Mouse (Mus musculus) adrenal gland, adult 8-10 months (tissue): Measurements from ENCODE around the gene Smim27. TPM values are rescaled to one million over a fixed set of nuclear protein-coding genes. Genes with fewer than 3 reads are reported as not detected.

Source experiments
- DNase-seq: peaks from one replicate; pipeline ENCODE4 v3.0.0; 2022
- total RNA-seq, 4 experiments: library from RNA; stranded (reverse); gene quantifications; 2 replicates each; pipeline ENCODE4 v1.2.4; 2022

The Smim27 gene
- 10 to 100 TPM; 39.1 to 77.7 (median 55.6) TPM for total RNA-seq

- peak; percentile 96 for DNase-seq
Observed at GRCm38 (mm10) chr4:40269430-40270032, at the start of gene Smim27, which contains the start of gene Topors. TSS of gene Smim27 (plus strand) at chr4:40269579. TSS of gene Topors (minus strand) at chr4:40269850.

- DNase-seq = no peak
Observed at GRCm38 (mm10) chr4:40220437-40220836, 48.9 kb upstream of the Smim27 start.

GRCm38 (mm10) chr4:40221004-40221760 is 48.2 kb upstream of the Smim27 start:
- no peak for DNase-seq

- DNase-seq = no peak
Observed at GRCm38 (mm10) chr4:40221876-40222585, 47.3 kb upstream of the Smim27 start.

GRCm38 (mm10) chr4:40226095-40226494 is 43.3 kb upstream of the Smim27 start:
- DNase-seq = no peak

GRCm38 (mm10) chr4:40227131-40227530 is 42.2 kb upstream of the Smim27 start:
- DNase-seq = no peak

GRCm38 (mm10) chr4:40227886-40228285 is 41.5 kb upstream of the Smim27 start:
- no peak for DNase-seq

GRCm38 (mm10) chr4:40229723-40230122 is 39.7 kb upstream of the Smim27 start:
- DNase-seq = no peak

GRCm38 (mm10) chr4:40233062-40233664 is 36.2 kb upstream of the Smim27 start:
- no peak for DNase-seq

GRCm38 (mm10) chr4:40234256-40234655 is 35.1 kb upstream of the Smim27 start:
- no peak for DNase-seq

- DNase-seq = no peak
Observed at GRCm38 (mm10) chr4:40236829-40237228, 32.5 kb upstream of the Smim27 start.

GRCm38 (mm10) chr4:40238483-40239408 is 30.6 kb upstream of the Smim27 start:
- peak; percentile 70 for DNase-seq

GRCm38 (mm10) chr4:40239409-40240271 is 29.7 kb upstream of the Smim27 start, which contains the start of gene Ddx58:
TSS of gene Ddx58 (minus strand) at chr4:40239828.
- DNase-seq = peak; percentile 18

- DNase-seq = no peak
Observed at GRCm38 (mm10) chr4:40240272-40240744, 29.1 kb upstream of the Smim27 start.

- DNase-seq = no peak
Observed at GRCm38 (mm10) chr4:40241928-40242327, 27.5 kb upstream of the Smim27 start.

GRCm38 (mm10) chr4:40243006-40243405 is 26.4 kb upstream of the Smim27 start:
- no peak for DNase-seq

GRCm38 (mm10) chr4:40244035-40244434 is 25.3 kb upstream of the Smim27 start:
- DNase-seq = no peak

- no peak for DNase-seq
Observed at GRCm38 (mm10) chr4:40250984-40251383, 18.4 kb upstream of the Smim27 start.

GRCm38 (mm10) chr4:40253766-40254165 is 15.6 kb upstream of the Smim27 start:
- DNase-seq = no peak

GRCm38 (mm10) chr4:40254385-40255103 is 14.8 kb upstream of the Smim27 start:
- DNase-seq = no peak
